Mouse (Mus musculus): Measurements from ENCODE around the gene Slc6a1. TPM values are rescaled to one million over a fixed set of nuclear protein-coding genes. Genes with fewer than 3 reads are reported as not detected.
A peak's percentile ranks its signal among the peaks of the same experiment; 100 is the strongest.

Slc6a1 gene
- polyA plus RNA-seq (2015; fragmentation: Nextera tagmentation; extraction: Ambion mirVana) = 0.26 TPM in 1 of 2 replicates, not detected in the other

GRCm38 (mm10) chr6:114282469-114283277 lies at the start of gene Slc6a1:
Slc6a1 (plus strand) TSS chr6:114282635.
- ATAC-seq (ENCODE audit: insufficient read depth, low FRiP score) = peak; percentile 91
- H3K4me2 ChIP-seq (ENCODE audit: low read depth, low read length) = 0 out of 2 replicates have a peak within 1 kb of the TSS, but pooled peaks have one; percentile 12
- no peak within 1 kb of the TSS for H3K9ac ChIP-seq (ENCODE audit: low read length)
- H3K9me3 ChIP-seq (replicated peaks; ENCODE audit: control insufficient read depth, low read length) = no peaks in the 10 kb centered on the region
- H3K27me3 ChIP-seq (ENCODE audit: control insufficient read depth, insufficient read depth, low read length) = peaks cover 69% of the 10 kb centered on the region
- no peak within 1 kb of the TSS for H3K27ac ChIP-seq (ENCODE audit: low read length)
- H3K4me3 ChIP-seq (replicated peaks; ENCODE audit: low read length) = peak within 1 kb of the TSS; percentile 5; the same call in 1 of the 2 replicates
- WGBS = 2% methylated on average over 49 of the region's 51 CpGs
- no peaks in the 10 kb centered on the region; the same call in 1 of the 2 replicates for H3K4me1 ChIP-seq (ENCODE audit: control insufficient read depth, insufficient read depth, low read length)
- H3K36me3 ChIP-seq (ENCODE audit: control insufficient read depth, insufficient read depth, low read length) = no peaks in the 10 kb centered on the region

GRCm38 (mm10) chr6:114238892-114239644 lies 43.4 kb upstream of the Slc6a1 start:
- ATAC-seq (ENCODE audit: insufficient read depth, low FRiP score) = no peak
- no peaks in the 10 kb centered on the region for H3K36me3 ChIP-seq (ENCODE audit: control insufficient read depth, insufficient read depth, low read length)
- 31% methylated on average over 6 of the region's 6 CpGs for WGBS
- H3K4me1 ChIP-seq (ENCODE audit: control insufficient read depth, insufficient read depth, low read length) = no peaks in the 10 kb centered on the region
- H3K9ac ChIP-seq (ENCODE audit: low read length) = no peak overlapping the region
- no peak overlapping the region for H3K4me2 ChIP-seq (ENCODE audit: low read depth, low read length)
- H3K27ac ChIP-seq (ENCODE audit: low read length) = no peak overlapping the region
- H3K27me3 ChIP-seq (ENCODE audit: control insufficient read depth, insufficient read depth, low read length) = no peaks in the 10 kb centered on the region
- no peak overlapping the region for H3K4me3 ChIP-seq (replicated peaks; ENCODE audit: low read length)
- no peaks in the 10 kb centered on the region for H3K9me3 ChIP-seq (replicated peaks; ENCODE audit: control insufficient read depth, low read length)

GRCm38 (mm10) chr6:114245665-114246064 lies 36.8 kb upstream of the Slc6a1 start:
- H3K27ac ChIP-seq (ENCODE audit: low read length) = no peak overlapping the region
- ATAC-seq (ENCODE audit: insufficient read depth, low FRiP score) = no peak

GRCm38 (mm10) chr6:114250311-114250710 lies 32.1 kb upstream of the Slc6a1 start:
- no peak overlapping the region for H3K4me3 ChIP-seq (replicated peaks; ENCODE audit: low read length)
- no peaks in the 10 kb centered on the region for H3K4me1 ChIP-seq (ENCODE audit: control insufficient read depth, insufficient read depth, low read length)
- no peaks in the 10 kb centered on the region for H3K9me3 ChIP-seq (replicated peaks; ENCODE audit: control insufficient read depth, low read length)
- 9% methylated on average over 5 of the region's 5 CpGs for WGBS
- ATAC-seq (ENCODE audit: insufficient read depth, low FRiP score) = no peak
- H3K36me3 ChIP-seq (ENCODE audit: control insufficient read depth, insufficient read depth, low read length) = no peaks in the 10 kb centered on the region
- H3K9ac ChIP-seq (ENCODE audit: low read length) = no peak overlapping the region
- no peak overlapping the region for H3K4me2 ChIP-seq (ENCODE audit: low read depth, low read length)
- H3K27ac ChIP-seq (ENCODE audit: low read length) = no peak overlapping the region
- H3K27me3 ChIP-seq (ENCODE audit: control insufficient read depth, insufficient read depth, low read length) = no peaks in the 10 kb centered on the region

More at GRCm38 (mm10) chr6:114245665-114246064, 36.8 kb upstream of the Slc6a1 start:
- H3K36me3 ChIP-seq (ENCODE audit: control insufficient read depth, insufficient read depth, low read length) = no peaks in the 10 kb centered on the region
- H3K4me2 ChIP-seq (ENCODE audit: low read depth, low read length) = no peak overlapping the region
- no peak overlapping the region for H3K9ac ChIP-seq (ENCODE audit: low read length)
- no peaks in the 10 kb centered on the region for H3K27me3 ChIP-seq (ENCODE audit: control insufficient read depth, insufficient read depth, low read length)
- WGBS = 67% methylated on average over 11 of the region's 11 CpGs
- no peaks in the 10 kb centered on the region for H3K4me1 ChIP-seq (ENCODE audit: control insufficient read depth, insufficient read depth, low read length)
- no peaks in the 10 kb centered on the region for H3K9me3 ChIP-seq (replicated peaks; ENCODE audit: control insufficient read depth, low read length)
- no peak overlapping the region for H3K4me3 ChIP-seq (replicated peaks; ENCODE audit: low read length)

DNA sequence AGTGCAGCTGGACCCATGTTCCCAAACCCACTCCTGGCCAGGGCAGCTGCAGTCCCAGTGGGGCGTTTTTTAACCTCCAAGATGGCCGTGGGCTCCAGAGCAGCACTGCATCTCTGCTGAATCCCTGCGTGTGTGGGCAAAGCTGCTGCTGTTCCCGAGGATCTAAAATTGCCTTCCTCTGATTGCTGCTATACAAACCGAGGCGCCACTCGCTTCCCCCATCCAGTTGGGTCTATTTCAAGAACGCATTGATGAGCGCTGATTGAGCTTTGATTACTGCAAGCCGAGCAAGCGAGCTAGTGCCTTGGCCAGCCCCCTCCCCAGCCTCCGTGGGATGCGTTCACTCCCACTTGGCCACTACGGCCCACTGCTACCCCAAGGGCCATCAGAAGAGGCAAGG lies 27.5 kb upstream of the Slc6a1 start:
- H3K4me3 ChIP-seq (replicated peaks; ENCODE audit: low read length) = no peak overlapping the region
- no peaks in the 10 kb centered on the region for H3K9me3 ChIP-seq (replicated peaks; ENCODE audit: control insufficient read depth, low read length)
- no peak overlapping the region for H3K27ac ChIP-seq (ENCODE audit: low read length)
- H3K4me2 ChIP-seq (ENCODE audit: low read depth, low read length) = no peak overlapping the region
- H3K36me3 ChIP-seq (ENCODE audit: control insufficient read depth, insufficient read depth, low read length) = no peaks in the 10 kb centered on the region
- H3K9ac ChIP-seq (ENCODE audit: low read length) = no peak overlapping the region
- no peak for ATAC-seq (ENCODE audit: insufficient read depth, low FRiP score)
- no peaks in the 10 kb centered on the region for H3K4me1 ChIP-seq (ENCODE audit: control insufficient read depth, insufficient read depth, low read length)
- no peaks in the 10 kb centered on the region for H3K27me3 ChIP-seq (ENCODE audit: control insufficient read depth, insufficient read depth, low read length)
- WGBS = 78% methylated on average over 14 of the region's 14 CpGs

GRCm38 (mm10) chr6:114257762-114258361 lies 24.6 kb upstream of the Slc6a1 start:
- Histone ChIP-seq H3K4me2 (ENCODE audit: low read depth, low read length) (no peak overlapping the region), H3K9me3 (replicated peaks; ENCODE audit: control insufficient read depth, low read length) (no peaks in the 10 kb centered on the region), H3K9ac (ENCODE audit: low read length) (no peak overlapping the region), H3K4me1 (ENCODE audit: control insufficient read depth, insufficient read depth, low read length) (no peaks in the 10 kb centered on the region), H3K27ac (ENCODE audit: low read length) (no peak overlapping the region), H3K36me3 (ENCODE audit: control insufficient read depth, insufficient read depth, low read length) (no peaks in the 10 kb centered on the region), H3K4me3 (replicated peaks; ENCODE audit: low read length) (no peak overlapping the region), H3K27me3 (ENCODE audit: control insufficient read depth, insufficient read depth, low read length) (no peaks in the 10 kb centered on the region)
- 63% methylated on average over 1 of the region's 1 CpGs for WGBS
- ATAC-seq (ENCODE audit: insufficient read depth, low FRiP score) = no peak

GRCm38 (mm10) chr6:114258661-114259193 lies 23.7 kb upstream of the Slc6a1 start:
- Histone ChIP-seq H3K4me1 (ENCODE audit: control insufficient read depth, insufficient read depth, low read length) (no peaks in the 10 kb centered on the region), H3K9me3 (replicated peaks; ENCODE audit: control insufficient read depth, low read length) (no peaks in the 10 kb centered on the region), H3K4me2 (ENCODE audit: low read depth, low read length) (no peak overlapping the region), H3K27me3 (ENCODE audit: control insufficient read depth, insufficient read depth, low read length) (no peaks in the 10 kb centered on the region), H3K9ac (ENCODE audit: low read length) (no peak overlapping the region), H3K4me3 (replicated peaks; ENCODE audit: low read length) (no peak overlapping the region), H3K27ac (ENCODE audit: low read length) (no peak overlapping the region), H3K36me3 (ENCODE audit: control insufficient read depth, insufficient read depth, low read length) (no peaks in the 10 kb centered on the region)
- 64% methylated on average over 3 of the region's 3 CpGs for WGBS
- no peak for ATAC-seq (ENCODE audit: insufficient read depth, low FRiP score)

DNA sequence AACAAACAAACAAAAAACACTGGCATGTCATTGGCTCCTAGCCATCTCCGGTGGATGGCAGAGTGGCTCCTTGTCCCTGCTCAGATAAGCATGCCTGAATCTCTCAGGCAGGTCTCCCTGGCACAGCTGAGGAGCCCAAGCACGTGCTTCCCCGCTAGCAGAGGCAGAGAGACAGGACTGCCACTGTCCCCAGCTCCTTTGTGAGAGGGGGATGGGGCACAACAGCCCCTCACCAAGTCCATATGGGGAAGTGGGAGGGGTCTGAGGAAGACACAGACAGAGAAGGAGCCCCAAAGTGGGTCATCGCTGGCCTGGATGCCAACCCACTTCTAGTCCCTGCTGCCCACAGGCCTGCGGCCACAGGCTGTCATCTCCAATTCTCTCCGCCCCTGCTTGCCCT lies 20.8 kb upstream of the Slc6a1 start:
- WGBS = 61% methylated on average over 6 of the region's 6 CpGs
- no peak for ATAC-seq (ENCODE audit: insufficient read depth, low FRiP score)
- H3K36me3 ChIP-seq (ENCODE audit: control insufficient read depth, insufficient read depth, low read length) = no peaks in the 10 kb centered on the region
- H3K9me3 ChIP-seq (replicated peaks; ENCODE audit: control insufficient read depth, low read length) = no peaks in the 10 kb centered on the region
- no peak overlapping the region for H3K27ac ChIP-seq (ENCODE audit: low read length)
- H3K27me3 ChIP-seq (ENCODE audit: control insufficient read depth, insufficient read depth, low read length) = no peaks in the 10 kb centered on the region
- no peak overlapping the region for H3K4me2 ChIP-seq (ENCODE audit: low read depth, low read length)
- no peaks in the 10 kb centered on the region for H3K4me1 ChIP-seq (ENCODE audit: control insufficient read depth, insufficient read depth, low read length)
- no peak overlapping the region for H3K9ac ChIP-seq (ENCODE audit: low read length)
- no peak overlapping the region for H3K4me3 ChIP-seq (replicated peaks; ENCODE audit: low read length)
